ENCODE assay signal across 8 mouse cellular contexts in the genomic region with DNA sequence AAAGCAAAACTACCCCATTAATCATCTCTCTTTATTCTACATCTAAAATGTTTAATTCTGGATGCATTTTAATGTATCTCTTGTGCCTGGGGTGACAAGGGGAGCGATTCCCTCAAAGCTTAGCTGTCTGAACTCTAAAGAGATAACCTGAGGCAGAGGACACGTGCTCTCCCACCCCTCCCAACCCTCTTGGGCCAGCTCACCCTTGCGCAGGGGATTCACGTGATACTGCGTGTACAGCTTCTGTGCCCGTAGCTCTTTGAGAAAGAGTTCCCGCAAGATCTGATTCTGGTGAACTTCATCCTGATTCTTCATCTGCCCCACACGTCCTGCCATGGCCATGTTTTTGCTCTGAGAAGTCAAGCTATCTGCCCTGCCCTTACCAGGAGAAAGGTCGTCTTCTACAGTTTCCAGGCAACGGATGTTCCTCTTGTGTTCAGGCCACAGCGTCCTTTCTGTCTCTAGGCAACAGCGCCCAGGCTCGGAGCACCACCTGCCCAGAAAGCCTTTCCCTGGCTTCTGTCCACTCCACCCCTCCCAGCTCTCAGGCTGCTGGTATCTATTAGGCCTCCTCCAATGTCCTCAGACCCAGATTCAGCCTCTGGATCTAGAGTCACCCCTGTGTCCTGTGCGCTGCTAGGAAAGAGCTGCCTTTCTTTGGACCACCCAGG. TPM values are rescaled to one million over a fixed set of nuclear protein-coding genes. Genes with fewer than 3 reads are reported as not detected.
DNase-seq lines count a peak whose midpoint lies in the region; ATAC-seq and TF ChIP-seq lines count a peak whose summit lies in the region.

Fam183b (minus strand) TSS at position 403 of the 671 bp plus-strand sequence.

- H3K4me1 ChIP-seq in lung, embryonic 14.5 days (ENCODE audit: insufficient read depth): no peaks in the 10 kb centered on the region
- H3K4me1 ChIP-seq in cerebellum, adult 2 months (ENCODE audit: control insufficient read depth, insufficient read depth, low read length): no peaks in the 10 kb centered on the region
- H3K4me1 ChIP-seq in forebrain, embryonic 14.5 days (ENCODE audit: control insufficient read depth, insufficient read depth, low read length): peaks cover 3% of the 10 kb centered on the region; the same call in 1 of the 2 replicates
- H3K4me1 ChIP-seq in intestine, embryonic 16.5 days (ENCODE audit: control insufficient read depth, insufficient read depth, low read length): peaks cover 16% of the 10 kb centered on the region; the same call in 1 of the 2 replicates
- H3K4me1 ChIP-seq in neural tube, embryonic 15.5 days: peaks cover 7% of the 10 kb centered on the region; the same call in 1 of the 2 replicates

- no peak within 1 kb of the TSS for H3K9ac ChIP-seq in lung, embryonic 14.5 days
- H3K9ac ChIP-seq in forebrain, embryonic 14.5 days (ENCODE audit: low read length): no peak within 1 kb of the TSS
- H3K9ac ChIP-seq in intestine, embryonic 16.5 days (ENCODE audit: low read depth, low read length): 0 out of 2 replicates have a peak within 1 kb of the TSS, but pooled peaks have one; percentile 38
- no peak within 1 kb of the TSS for H3K9ac ChIP-seq in neural tube, embryonic 15.5 days (replicated peaks)

- no peak within 1 kb of the TSS for H3K27ac ChIP-seq in lung, embryonic 14.5 days (ENCODE audit: low read depth)
- H3K27ac ChIP-seq in cerebellum, adult 2 months (ENCODE audit: insufficient read depth, low read length): no peak within 1 kb of the TSS
- no peak within 1 kb of the TSS for H3K27ac ChIP-seq in forebrain, embryonic 14.5 days (ENCODE audit: low read depth, low read length)
- no peak within 1 kb of the TSS for H3K27ac ChIP-seq in intestine, embryonic 16.5 days (ENCODE audit: low read length)
- H3K27ac ChIP-seq in neural tube, embryonic 15.5 days (replicated peaks): no peak within 1 kb of the TSS

- no peak for TF ChIP-seq POLR2A in cerebellum, adult 2 months (IDR thresholded peaks at IDR 0.05; ENCODE audit: borderline replicate concordance, insufficient read depth, low read length)

- peak; percentile 37 for DNase-seq in lung, embryonic 14.5 days
- no peak for DNase-seq in lung, postnatal 4 days
- peak; percentile 13 to 22 for DNase-seq in cerebellum, adult 2 months
- DNase-seq in forebrain, embryonic 14.5 days (ENCODE audit: low spot score): peak; percentile 55
- DNase-seq in urinary bladder, adult 2 months (ENCODE audit: low spot score): no peak

- no peaks in the 10 kb centered on the region for H3K9me3 ChIP-seq in lung, embryonic 14.5 days (ENCODE audit: low read depth, low read length)
- no peaks in the 10 kb centered on the region for H3K9me3 ChIP-seq in forebrain, embryonic 14.5 days (replicated peaks; ENCODE audit: control insufficient read depth, low read length)
- H3K9me3 ChIP-seq in intestine, embryonic 16.5 days (ENCODE audit: control insufficient read depth, low read length): no peaks in the 10 kb centered on the region
- no peaks in the 10 kb centered on the region for H3K9me3 ChIP-seq in neural tube, embryonic 15.5 days (replicated peaks)

- H3K27me3 ChIP-seq in lung, embryonic 14.5 days (ENCODE audit: insufficient read depth, low read length): no peaks in the 10 kb centered on the region
- H3K27me3 ChIP-seq in cerebellum, adult 2 months (ENCODE audit: control insufficient read depth, insufficient read depth, low read length): no peaks in the 10 kb centered on the region
- H3K27me3 ChIP-seq in forebrain, embryonic 14.5 days (replicated peaks; ENCODE audit: control insufficient read depth, insufficient read depth, low read length): no peaks in the 10 kb centered on the region
- H3K27me3 ChIP-seq in intestine, embryonic 16.5 days (replicated peaks; ENCODE audit: control insufficient read depth, insufficient read depth, low read length): no peaks in the 10 kb centered on the region
- H3K27me3 ChIP-seq in neural tube, embryonic 15.5 days (replicated peaks): no peaks in the 10 kb centered on the region

- no peaks in the 10 kb centered on the region for H3K36me3 ChIP-seq in lung, embryonic 14.5 days (ENCODE audit: insufficient read depth)
- H3K36me3 ChIP-seq in forebrain, embryonic 14.5 days (ENCODE audit: control insufficient read depth, insufficient read depth, low read length): no peaks in the 10 kb centered on the region
- H3K36me3 ChIP-seq in intestine, embryonic 16.5 days (ENCODE audit: control insufficient read depth, insufficient read depth, low read length): no peaks in the 10 kb centered on the region
- no peaks in the 10 kb centered on the region for H3K36me3 ChIP-seq in neural tube, embryonic 15.5 days

- TF ChIP-seq CTCF in lung, embryonic 14.5 days (IDR thresholded peaks at IDR 0.05; ENCODE audit: low read depth): no peak
- TF ChIP-seq CTCF in cerebellum, adult 2 months (IDR thresholded peaks at IDR 0.05; ENCODE audit: borderline replicate concordance, insufficient read depth, low read depth, low read length): no peak

- H3K4me3 ChIP-seq in lung, embryonic 14.5 days (ENCODE audit: low read depth, low read length): no peak within 1 kb of the TSS
- no peak within 1 kb of the TSS for H3K4me3 ChIP-seq in cerebellum, adult 2 months (replicated peaks; ENCODE audit: insufficient read depth, low read depth, low read length)
- no peak within 1 kb of the TSS for H3K4me3 ChIP-seq in forebrain, embryonic 14.5 days (ENCODE audit: low read depth, low read length)
- peak within 1 kb of the TSS; percentile 27 for H3K4me3 ChIP-seq in intestine, embryonic 16.5 days (ENCODE audit: low read length)
- H3K4me3 ChIP-seq in neural tube, embryonic 15.5 days (replicated peaks): no peak within 1 kb of the TSS

- 0 out of 2 replicates have a peak, but pooled peaks have one; percentile 21 for ATAC-seq in lung, embryonic 14.5 days (ENCODE audit: insufficient read depth)
- ATAC-seq in forebrain, embryonic 14.5 days: peak; percentile 26; the same call in 1 of the 2 replicates
- peak; percentile 80 for ATAC-seq in intestine, embryonic 16.5 days
- ATAC-seq in neural tube, embryonic 15.5 days (ENCODE audit: low FRiP score): peak; percentile 61; the same call in 1 of the 2 replicates
- no peak; the same call in 1 of the 2 replicates for ATAC-seq in erythroblast, adult 5-6 weeks (replicated peaks; ENCODE audit: low FRiP score, poor library complexity, severe bottlenecking)

- 15% methylated on average over 14 of the region's 14 CpGs for WGBS in lung, embryonic 14.5 days
- 18% methylated on average over 14 of the region's 14 CpGs for WGBS in cerebellum, adult 2 months
- 40% methylated on average over 14 of the region's 14 CpGs for WGBS in forebrain, embryonic 14.5 days
- 14% methylated on average over 14 of the region's 14 CpGs for WGBS in intestine, embryonic 16.5 days
- WGBS in neural tube, embryonic 15.5 days: 29% methylated on average over 14 of the region's 14 CpGs

- peak within 1 kb of the TSS; percentile 39 for H3K4me2 ChIP-seq in lung, embryonic 14.5 days
- peak within 1 kb of the TSS; percentile 29 for H3K4me2 ChIP-seq in forebrain, embryonic 14.5 days (ENCODE audit: low read length)
- peak within 1 kb of the TSS; percentile 47 for H3K4me2 ChIP-seq in intestine, embryonic 16.5 days (ENCODE audit: low read depth, low read length)
- H3K4me2 ChIP-seq in neural tube, embryonic 15.5 days: peak within 1 kb of the TSS; percentile 30

RNA-seq across cellular contexts. Expression of gene Fam183b, which starts in this region (rescaled TPM):
- polyA plus RNA-seq in lung, embryonic 14.5 days (2014; fragmentation: Nextera tagmentation; extraction: Ambion mirVana): not detected in 2 replicates
- 1.5 and 1.6 TPM in 2 replicates for polyA plus RNA-seq in cerebellum, adult 2 months (2012; rRNA removed)
- polyA plus RNA-seq in forebrain, embryonic 14.5 days (2014; fragmentation: Nextera tagmentation; extraction: Ambion mirVana): 8.2 and 8.4 TPM in 2 replicates
- 8.5 and 10.4 TPM in 2 replicates for polyA plus RNA-seq in intestine, embryonic 16.5 days (2015; fragmentation: Nextera tagmentation; extraction: Ambion mirVana)
- 10.1 and 15.2 TPM in 2 replicates for polyA plus RNA-seq in neural tube, embryonic 15.5 days (2015; fragmentation: Nextera tagmentation; extraction: Ambion mirVana)
- not detected in 2 replicates for total RNA-seq in erythroblast, adult 5-6 weeks (2015; ENCODE audit: low replicate concordance)
- total RNA-seq in erythroblast, adult 5-6 weeks (2017; ENCODE audit: low replicate concordance): not detected in 2 replicates
- polyA plus RNA-seq in urinary bladder, adult 2 months (2012; rRNA removed): 4.1 and 4.7 TPM in 2 replicates

Comparison
In these comparisons a context has a peak if more than half of its experiments do, and no peak if none do; other contexts are left out.
1. Peak in DNase-seq, ATAC-seq and H3K4me2 ChIP-seq in lung, embryonic 14.5 days; RNA of the gene not detected or under 1 TPM.
2. DNase-seq: peak in cerebellum, adult 2 months (2 of 2) and forebrain, embryonic 14.5 days (single experiment); none in lung, postnatal 4 days (0 of 2) and urinary bladder, adult 2 months (single experiment).
3. Peak in every context shown above with its lines, with median percentiles within 50 percentile points of each other: H3K4me2 ChIP-seq.